Mouse (Mus musculus): ENCODE measurements at regions not wholly inside any gene's neighbourhood (a gene's known extent, or its start where the extent isn't known, plus 50 kb on each side); places are given as distances from the start of the nearest gene placed in this dataset.
A peak's percentile ranks its signal among the peaks of the same experiment; 100 is the strongest.

- no peak for DNase-seq
These were observed 53.1 kb upstream of the Glis3 start for GRCm38 (mm10) chr19:28732998-28733397.

GRCm38 (mm10) chr19:28733781-28734180 is 53.9 kb upstream of the Glis3 start:
- no peak for DNase-seq

DNA sequence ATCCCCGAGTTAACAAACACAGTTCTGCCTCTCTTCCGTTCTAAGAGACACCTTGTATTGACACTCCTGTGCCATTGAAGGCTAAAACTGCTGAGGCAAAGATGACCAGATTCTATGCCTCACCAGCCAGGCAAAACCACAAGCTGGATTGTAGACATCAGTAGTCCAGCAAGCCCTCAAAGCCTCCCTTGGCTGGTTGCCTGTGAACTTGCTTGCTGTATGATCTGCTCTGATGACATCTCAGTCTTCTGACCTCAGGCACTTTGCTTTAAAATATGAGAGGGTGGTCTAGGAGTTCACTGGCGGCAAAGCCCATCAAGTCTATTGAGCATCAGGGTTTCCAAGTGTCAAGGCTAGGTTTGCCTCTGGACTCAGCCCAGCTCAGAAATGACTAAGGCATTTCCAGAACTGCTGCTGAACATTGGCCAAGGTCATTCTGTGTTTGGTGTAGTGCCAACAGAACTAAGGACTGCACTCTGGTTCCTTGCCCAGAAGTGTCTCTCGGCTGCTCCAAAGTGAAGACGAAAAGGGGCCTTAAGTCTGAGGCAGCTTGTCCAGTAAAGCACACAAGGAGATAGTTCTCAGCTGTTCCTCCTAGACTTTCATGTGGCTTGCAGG is 63.4 kb upstream of the Glis3 start:
- no peak for DNase-seq

DNA sequence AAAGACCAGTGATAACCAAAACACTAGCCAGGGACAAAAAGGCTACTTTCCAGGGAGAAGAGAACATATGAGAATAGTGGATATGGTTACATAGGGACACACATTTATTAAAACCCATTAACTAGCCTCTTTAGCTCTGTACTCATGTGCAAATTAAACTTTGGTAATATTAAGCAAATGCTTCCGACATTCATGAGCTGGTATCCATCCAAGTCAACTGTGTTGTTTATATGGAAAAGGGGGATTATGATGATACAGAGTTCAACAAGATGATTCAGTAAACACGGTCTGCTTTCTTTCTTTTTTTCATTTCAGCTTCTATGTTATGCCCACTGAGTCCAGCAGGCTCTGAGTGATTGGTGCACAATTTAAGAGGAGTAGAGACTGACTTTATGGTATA is 65.2 kb upstream of the Glis3 start:
- no peak for DNase-seq

DNA sequence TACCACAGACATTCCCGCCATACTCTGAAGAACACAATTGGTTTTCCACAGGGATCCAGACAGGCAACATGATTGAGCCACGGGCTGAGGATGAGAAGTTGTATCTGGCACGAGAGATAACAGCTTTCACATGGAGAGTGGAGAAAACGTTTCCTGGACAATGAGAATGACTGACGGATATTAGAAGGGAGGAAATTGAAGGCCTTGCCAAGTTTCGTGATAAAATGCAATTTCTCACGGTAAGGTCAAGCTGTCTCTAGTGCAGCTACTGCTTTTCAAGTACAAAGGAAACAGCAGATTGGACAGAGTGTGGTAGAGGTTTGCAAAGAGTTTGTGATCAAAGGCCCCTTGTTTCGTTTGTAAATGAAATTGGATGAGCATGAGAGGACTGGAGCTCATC is 65.7 kb upstream of the Glis3 start:
- DNase-seq, result no peak

DNA sequence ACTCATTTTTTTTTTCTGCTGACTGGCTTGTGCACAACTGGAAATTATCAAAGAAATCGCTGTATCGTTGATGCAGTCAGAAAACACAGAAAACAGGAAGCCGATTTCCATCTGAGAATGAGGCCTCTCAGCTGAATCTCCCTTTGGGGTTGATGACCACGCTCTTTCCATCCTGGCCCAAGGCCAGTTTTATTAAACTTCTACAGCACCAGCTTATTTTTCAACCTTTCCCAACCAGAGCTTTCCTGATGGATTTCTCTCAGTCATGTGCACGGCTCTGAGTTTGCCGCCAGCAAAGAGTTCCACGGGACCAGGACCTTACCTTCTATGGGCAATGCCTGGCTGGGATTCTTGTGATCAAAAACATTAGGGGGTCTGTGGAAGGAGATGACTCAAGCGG is 71.2 kb upstream of the Glis3 start:
- no peak for DNase-seq

DNA sequence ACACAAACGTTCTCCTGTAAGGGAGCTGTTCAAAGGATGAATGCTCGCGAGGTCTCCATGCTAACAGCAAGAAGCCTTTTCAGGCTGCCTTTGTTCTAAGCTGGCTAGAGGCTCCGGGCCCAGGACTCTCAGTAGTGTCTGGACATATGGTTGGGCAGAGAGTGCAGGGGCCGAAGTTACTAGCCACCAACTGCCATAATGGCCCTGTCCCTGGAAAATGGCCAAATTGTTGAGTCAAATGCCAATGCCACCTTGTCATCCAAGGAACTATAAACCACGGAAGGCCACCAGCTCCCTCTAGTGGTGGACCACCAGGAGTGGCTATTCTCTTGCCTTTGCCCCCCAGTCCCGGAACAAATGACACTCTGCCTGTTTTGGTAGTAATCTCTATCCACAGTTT is 76.0 kb upstream of the Slc1a1 start:
- peak; percentile 14 for DNase-seq

GRCm38 (mm10) chr19:28764795-28765360 is 70.0 kb upstream of the Slc1a1 start:
- DNase-seq, result no peak

DNA sequence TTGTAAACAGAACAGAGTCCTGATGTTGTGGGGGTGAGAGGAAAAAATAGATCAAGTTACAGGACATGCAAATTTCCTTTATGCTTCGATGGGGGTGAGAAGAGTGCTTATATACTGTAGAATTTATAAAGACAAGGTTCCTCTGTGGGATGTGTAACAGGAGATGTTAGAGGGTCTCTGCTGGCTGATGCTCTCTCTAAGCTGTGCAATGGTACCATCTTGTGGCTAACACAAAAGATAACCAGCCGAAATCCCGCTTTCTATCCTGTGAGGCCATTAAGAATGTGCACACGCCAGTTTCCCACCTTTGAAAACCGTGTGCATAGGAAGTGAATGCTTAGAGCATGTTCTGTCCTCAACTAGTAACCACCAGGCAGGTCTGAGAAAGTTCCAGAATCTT is 66.6 kb upstream of the Slc1a1 start:
- no peak for DNase-seq

GRCm38 (mm10) chr19:28770419-28770818 is 64.4 kb upstream of the Slc1a1 start:
- DNase-seq, result no peak

GRCm38 (mm10) chr19:28771836-28772235 is 63.0 kb upstream of the Slc1a1 start:
- DNase-seq, result no peak

DNA sequence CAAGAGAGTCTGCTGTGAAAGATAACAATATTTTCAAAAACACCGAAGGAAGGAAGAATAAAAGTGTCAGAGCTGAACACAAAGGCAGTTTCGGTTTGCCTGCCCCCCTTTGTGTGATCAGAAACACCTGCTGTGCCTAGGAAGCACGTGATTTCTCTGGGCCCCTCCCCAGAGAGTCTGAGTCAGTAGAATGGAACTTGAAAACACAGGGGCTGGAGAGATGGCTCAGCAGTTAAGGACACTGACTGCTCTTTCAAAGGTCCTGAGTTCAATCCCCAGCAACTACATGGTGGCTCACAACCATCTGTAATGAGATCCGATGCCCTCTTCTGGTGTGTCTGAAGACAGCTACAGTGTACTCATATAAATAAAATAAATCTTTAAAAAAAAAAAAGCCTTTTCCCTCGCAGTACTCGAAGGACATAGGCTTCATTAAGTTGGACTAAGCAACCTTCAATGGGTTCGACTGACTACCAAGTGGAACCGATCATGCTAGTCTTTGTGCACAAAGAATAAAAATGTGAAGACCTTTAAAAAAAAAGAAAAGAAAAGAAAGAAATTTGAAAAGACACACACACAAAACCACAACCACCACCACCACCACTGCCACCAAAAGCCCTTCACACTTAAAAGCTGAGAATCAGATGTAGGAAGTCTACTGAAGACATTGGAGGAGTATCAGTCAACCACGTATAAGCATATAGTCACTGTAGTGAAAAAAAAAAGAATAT is 61.8 kb upstream of the Slc1a1 start:
- DNase-seq, result no peak

DNA sequence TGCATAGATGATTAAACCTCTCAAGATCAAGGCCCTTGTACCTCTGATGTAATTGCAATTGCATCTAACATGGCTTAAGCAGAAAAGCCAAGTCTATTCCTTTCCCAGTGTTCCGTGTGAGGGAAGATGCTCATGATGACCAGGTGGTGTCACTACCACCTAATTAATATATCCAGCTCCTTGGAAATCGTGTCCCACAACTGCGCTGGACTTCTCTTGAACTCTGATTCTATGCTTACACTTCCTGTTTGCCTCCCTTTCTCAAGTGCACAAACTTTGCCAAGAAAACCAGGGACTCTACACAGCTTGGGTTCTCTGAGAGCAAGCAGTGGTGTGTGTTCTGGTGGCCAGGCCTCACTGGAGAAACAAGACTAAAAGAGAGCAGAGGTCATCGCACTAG is 58.0 kb upstream of the Slc1a1 start:
- DNase-seq, result no peak

DNA sequence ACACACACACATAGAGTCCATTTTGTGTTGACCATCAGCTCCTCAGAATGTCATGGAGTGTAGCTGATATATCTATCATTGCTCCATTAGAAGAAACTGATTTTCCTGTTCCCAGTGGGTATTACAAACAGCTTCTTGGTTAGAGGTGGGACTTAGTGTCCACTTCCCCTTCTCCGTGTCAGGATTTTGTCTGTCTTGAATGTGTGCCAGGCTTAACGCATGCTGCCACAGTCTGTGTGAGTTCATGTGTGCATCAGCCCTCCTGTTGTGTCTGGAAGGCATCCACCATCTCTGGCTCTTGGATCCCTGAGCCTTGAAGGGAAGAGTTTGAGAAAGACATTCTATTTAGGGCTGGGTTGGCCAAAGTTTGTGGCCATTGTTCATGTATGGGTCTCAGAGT is 57.2 kb upstream of the Slc1a1 start:
- no peak for DNase-seq

GRCm38 (mm10) chr19:28778386-28778785 is 56.5 kb upstream of the Slc1a1 start:
- no peak for DNase-seq

DNA sequence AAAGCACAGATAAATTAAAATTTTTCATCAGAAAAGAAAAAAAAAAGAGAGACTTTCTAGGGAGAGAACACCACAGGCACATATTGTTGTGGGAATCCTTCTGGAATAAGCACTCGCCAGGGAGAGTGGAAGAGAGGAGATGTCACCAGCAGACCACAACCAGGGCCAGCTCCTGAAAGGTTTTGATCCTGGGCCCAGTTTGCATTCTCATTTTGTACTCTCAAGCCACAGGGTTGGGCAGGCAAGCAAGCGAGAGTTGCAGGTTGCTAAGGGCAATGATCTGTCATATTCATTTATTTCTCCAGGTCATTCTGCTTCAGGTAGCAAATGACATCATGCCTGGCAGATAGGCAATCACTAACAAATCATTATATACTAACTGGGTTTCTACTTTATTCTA is 52.9 kb upstream of the Slc1a1 start:
- no peak for DNase-seq

Measured in cerebellum, adult 11 months (tissue).